Mouse (Mus musculus) lung, adult 18-20 months (tissue): Measurements from ENCODE around the gene AA792892.
"Not testable (repeated sequence)": the region's sequence is repeated elsewhere in the genome, so short reads cannot be mapped to it uniquely, and the experiment has no call there.

ENCODE experiments used
- DNase-seq, 2 experiments: peaks; one replicate each; pipeline ENCODE4 v3.0.0; 2022; ENCODE audit warnings: mixed read lengths in 2 of 2

Gene AA792892

DNA sequence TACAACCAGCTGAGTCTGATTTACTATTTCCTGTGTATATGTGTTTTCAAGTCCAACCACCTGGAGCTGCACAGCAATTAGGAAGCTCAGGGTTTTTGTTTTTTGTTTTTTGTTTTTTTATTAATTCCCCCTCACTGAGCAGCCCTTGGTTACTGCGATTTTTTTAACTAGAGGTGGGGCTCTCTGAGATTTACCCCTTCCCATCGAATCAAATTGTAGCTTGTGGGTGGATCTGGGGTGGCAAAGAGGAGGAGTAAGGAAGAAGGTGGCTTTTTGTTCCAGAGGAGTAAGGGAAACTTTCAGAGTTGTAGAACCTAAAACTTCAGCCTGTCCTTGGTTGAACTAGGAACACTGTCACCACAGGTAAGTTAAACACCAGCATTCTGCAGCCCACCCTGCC lies at the start of gene AA792892:
TSS of gene AA792892 (plus strand) at position 301 of the 400 bp plus-strand sequence.
- DNase-seq, result not testable (repeated sequence)

DNA sequence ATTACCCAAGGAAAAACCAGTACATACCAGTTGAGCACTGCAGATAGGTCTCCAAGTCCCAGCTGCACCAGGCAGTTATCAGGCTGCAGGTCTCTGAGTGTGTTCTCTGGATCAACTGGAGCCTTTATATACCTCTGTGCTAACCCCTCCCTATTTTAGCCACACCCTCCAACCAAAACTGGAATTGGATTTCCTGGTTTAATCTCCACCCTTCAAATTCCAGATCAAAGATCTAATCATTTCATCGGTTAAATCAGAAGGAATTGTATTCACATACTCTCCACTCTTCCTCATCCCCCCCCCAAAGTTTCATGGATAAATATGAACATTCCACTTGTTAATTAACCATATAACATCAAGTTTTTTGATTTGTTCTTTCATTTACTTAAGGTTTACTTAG lies 32.9 kb upstream of the AA792892 start, which contains the start of gene A430089I19Rik:
TSS of gene A430089I19Rik (minus strand) at position 101 of the 400 bp plus-strand sequence.
- DNase-seq, result not testable (repeated sequence)

DNA sequence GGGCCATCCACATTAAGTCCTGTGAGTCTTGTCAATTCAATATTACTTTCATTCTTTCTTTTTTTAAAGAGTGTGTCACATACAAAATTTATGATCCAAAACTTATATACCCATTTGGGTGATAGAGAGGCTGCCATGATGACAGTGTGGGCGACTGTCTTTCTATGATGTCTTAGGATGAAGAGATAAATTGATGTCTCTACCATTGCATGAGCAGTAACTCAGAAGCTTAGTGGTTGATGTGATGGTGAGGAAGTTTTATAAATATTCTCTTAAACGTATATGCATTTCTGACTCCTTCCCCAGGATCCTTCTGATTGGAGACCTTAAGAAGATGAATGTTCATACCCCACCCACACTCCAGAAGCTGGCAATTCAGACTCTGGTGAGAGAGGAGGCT lies 25.4 kb upstream of the AA792892 start, which contains the start of gene Gm6502:
TSS of gene Gm6502 (plus strand) at position 301 of the 400 bp plus-strand sequence.
- DNase-seq, result not testable (repeated sequence)
